Mouse (Mus musculus) thymus, postnatal 25 days (tissue): Measurements from ENCODE around the gene Cxadr.
"Not testable (repeated sequence)": the region's sequence is repeated elsewhere in the genome, so short reads cannot be mapped to it uniquely, and the experiment has no call there.

ENCODE experiments used
- DNase-seq: peaks from one replicate; pipeline ENCODE4 v3.0.0; 2022

The Cxadr gene

GRCm38 (mm10) chr16:78307476-78308192 is 6.3 kb downstream of the Cxadr start:
- DNase-seq, result no peak

GRCm38 (mm10) chr16:78309258-78309657 is 8.0 kb downstream of the Cxadr start:
- no peak for DNase-seq

GRCm38 (mm10) chr16:78313135-78313887 is 12.0 kb downstream of the Cxadr start:
- no peak for DNase-seq

GRCm38 (mm10) chr16:78314026-78314425 is 12.7 kb downstream of the Cxadr start:
- no peak for DNase-seq

- peak; percentile 45 for DNase-seq
Measured at GRCm38 (mm10) chr16:78316849-78317248, 15.6 kb downstream of the Cxadr start.

- DNase-seq, result no peak
Measured at GRCm38 (mm10) chr16:78317960-78318359, 16.7 kb downstream of the Cxadr start.

GRCm38 (mm10) chr16:78319711-78320110 is 18.4 kb downstream of the Cxadr start:
- no peak for DNase-seq

GRCm38 (mm10) chr16:78321559-78321958 is 20.3 kb downstream of the Cxadr start:
- DNase-seq, result no peak

GRCm38 (mm10) chr16:78322140-78322539 is 20.9 kb downstream of the Cxadr start:
- DNase-seq, result no peak

- no peak for DNase-seq
Measured at GRCm38 (mm10) chr16:78325972-78326848, 24.9 kb downstream of the Cxadr start.

- no peak for DNase-seq
Measured at GRCm38 (mm10) chr16:78327562-78327961, 26.3 kb downstream of the Cxadr start.

GRCm38 (mm10) chr16:78327999-78328398 is 26.7 kb downstream of the Cxadr start:
- DNase-seq, result no peak

GRCm38 (mm10) chr16:78337226-78337625 is 35.9 kb downstream of the Cxadr start:
- DNase-seq, result no peak

- no peak for DNase-seq
Measured at GRCm38 (mm10) chr16:78341356-78341755, 40.1 kb downstream of the Cxadr start.

- no peak for DNase-seq
Measured at GRCm38 (mm10) chr16:78342767-78343166, 41.5 kb downstream of the Cxadr start.

GRCm38 (mm10) chr16:78343792-78344191 is 42.5 kb downstream of the Cxadr start:
- no peak for DNase-seq

GRCm38 (mm10) chr16:78346662-78347327 is 45.5 kb downstream of the Cxadr start:
- DNase-seq, result no peak

- DNase-seq, result no peak
Measured at GRCm38 (mm10) chr16:78347328-78347926, 46.1 kb downstream of the Cxadr start.

GRCm38 (mm10) chr16:78357757-78358156 is 56.5 kb downstream of the Cxadr start:
- DNase-seq, result peak; percentile 18

- no peak for DNase-seq
Measured at GRCm38 (mm10) chr16:78361466-78361865, 60.2 kb downstream of the Cxadr start.

- not testable (repeated sequence) for DNase-seq
Measured at GRCm38 (mm10) chr16:78364554-78364953, 63.3 kb downstream of the Cxadr start.

GRCm38 (mm10) chr16:78371491-78372046 is 70.3 kb downstream of the Cxadr start:
- DNase-seq, result no peak
